Mouse (Mus musculus) C2C12 (cell line): ENCODE measurements around the gene Olfr510.

Experiments
- CEBPB ChIP-seq: IDR thresholded peaks from one replicate; pipeline ENCODE4 v1.6.1; 2011; ENCODE audit warnings: low read depth, mild to moderate bottlenecking, control low read depth, moderate library complexity
- CTCF ChIP-seq: IDR thresholded peaks from one replicate; pipeline ENCODE4 v1.5.1; 2011; ENCODE audit not compliant: control insufficient read depth, insufficient read depth, insufficient read length
- MAX ChIP-seq: IDR thresholded peaks from one replicate; pipeline ENCODE4 v1.6.1; 2011; ENCODE audit warnings: mild to moderate bottlenecking, control low read depth
- MYOD1 ChIP-seq: IDR thresholded peaks from one replicate; pipeline ENCODE4 v1.6.1; 2011; ENCODE audit warnings: low read depth; ENCODE audit not compliant: control insufficient read depth, insufficient read length
- MYOG ChIP-seq: IDR thresholded peaks from one replicate; pipeline ENCODE4 v1.6.1; 2011; ENCODE audit not compliant: control insufficient read depth, insufficient read length; ENCODE audit errors: extremely low read depth
- USF1 ChIP-seq: IDR thresholded peaks from one replicate; pipeline ENCODE4 v1.6.1; 2011; ENCODE audit warnings: low read depth, mild to moderate bottlenecking, control low read depth, moderate library complexity

- no peak for TF ChIP-seq CTCF
- no peak for TF ChIP-seq MYOD1
- no peak for TF ChIP-seq MYOG
- TF ChIP-seq USF1: no peak
- TF ChIP-seq CEBPB: no peak
- TF ChIP-seq MAX: no peak
These were observed 12.7 kb downstream of the Olfr510 start for GRCm38 (mm10) chr7:108678886-108679285.
